Mouse (Mus musculus): ENCODE data around the gene Fbxw4. TPM values are rescaled to one million over a fixed set of nuclear protein-coding genes. Genes with fewer than 3 reads are reported as not detected.
A peak's percentile ranks its signal among the peaks of the same experiment; 100 is the strongest.

The Fbxw4 gene
- polyA plus RNA-seq, 1 experiment, result 95.0 TPM

DNA sequence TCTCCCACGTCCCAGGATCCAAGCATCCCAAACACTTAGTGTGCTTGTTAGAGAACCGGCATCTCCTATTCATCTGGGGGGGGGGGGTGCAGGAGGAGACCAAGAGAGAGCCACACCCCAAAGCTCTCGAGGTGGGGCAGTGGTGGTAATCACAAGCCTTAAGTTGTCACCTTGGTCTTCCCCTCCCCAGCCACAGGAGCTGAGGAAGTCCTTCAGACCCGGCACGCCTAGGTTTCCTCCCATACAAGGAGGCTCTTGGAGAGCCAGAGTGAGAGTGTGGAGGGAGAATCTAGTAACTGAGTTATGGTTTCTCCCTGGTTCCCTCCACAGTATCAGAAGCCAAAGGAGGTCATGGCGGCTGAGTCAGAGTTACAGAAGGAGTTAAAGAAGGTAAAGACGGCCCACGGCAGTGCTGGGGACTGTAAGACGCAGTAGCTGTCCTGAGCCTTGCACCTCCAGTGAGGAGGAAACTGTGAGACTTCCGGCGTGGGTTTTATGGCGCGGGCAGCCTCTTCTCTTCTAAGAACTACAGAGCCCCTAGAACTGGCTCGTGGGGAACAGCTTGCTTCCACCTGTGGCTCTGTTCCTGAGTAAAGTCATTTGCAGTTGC, 82.9 kb downstream of the Fbxw4 start:
- Histone ChIP-seq H3K4me3 (replicated peaks; ENCODE audit: extremely low read depth, low read depth, low read length) (no peak overlapping the region), H3K4me1 (ENCODE audit: control insufficient read depth, insufficient read depth, low read length) (peaks cover 12% of the 10 kb centered on the region)
- WGBS, result 52% methylated on average over 14 of the region's 14 CpGs
- DNase-seq, result no peak
- TF ChIP-seq CTCF (IDR thresholded peaks at IDR 0.05; ENCODE audit: insufficient read depth, low read length) (no peak), POLR2A (IDR thresholded peaks at IDR 0.05; ENCODE audit: borderline replicate concordance, extremely low read depth, low read depth, low read length) (no peak)

GRCm38 (mm10) chr19:45575632-45576001, 84.5 kb downstream of the Fbxw4 start:
- TF ChIP-seq CTCF (IDR thresholded peaks at IDR 0.05; ENCODE audit: insufficient read depth, low read length), result no peak
- TF ChIP-seq POLR2A (IDR thresholded peaks at IDR 0.05; ENCODE audit: borderline replicate concordance, extremely low read depth, low read depth, low read length), result no peak
- WGBS, result 13% methylated on average over 8 of the region's 8 CpGs
- Histone ChIP-seq H3K4me1 (ENCODE audit: control insufficient read depth, insufficient read depth, low read length) (peaks cover 12% of the 10 kb centered on the region), H3K4me3 (replicated peaks; ENCODE audit: extremely low read depth, low read depth, low read length) (no peak overlapping the region)
- DNase-seq, result no peak

GRCm38 (mm10) chr19:45574941-45575631, 85.0 kb downstream of the Fbxw4 start:
- 17% methylated on average over 19 of the region's 19 CpGs for WGBS
- peak; percentile 33 for DNase-seq
- Histone ChIP-seq H3K4me1 (ENCODE audit: control insufficient read depth, insufficient read depth, low read length) (peaks cover 12% of the 10 kb centered on the region), H3K4me3 (replicated peaks; ENCODE audit: extremely low read depth, low read depth, low read length) (no peak overlapping the region)
- TF ChIP-seq POLR2A (IDR thresholded peaks at IDR 0.05; ENCODE audit: borderline replicate concordance, extremely low read depth, low read depth, low read length) (no peak), CTCF (IDR thresholded peaks at IDR 0.05; ENCODE audit: insufficient read depth, low read length) (no peak)

DNA sequence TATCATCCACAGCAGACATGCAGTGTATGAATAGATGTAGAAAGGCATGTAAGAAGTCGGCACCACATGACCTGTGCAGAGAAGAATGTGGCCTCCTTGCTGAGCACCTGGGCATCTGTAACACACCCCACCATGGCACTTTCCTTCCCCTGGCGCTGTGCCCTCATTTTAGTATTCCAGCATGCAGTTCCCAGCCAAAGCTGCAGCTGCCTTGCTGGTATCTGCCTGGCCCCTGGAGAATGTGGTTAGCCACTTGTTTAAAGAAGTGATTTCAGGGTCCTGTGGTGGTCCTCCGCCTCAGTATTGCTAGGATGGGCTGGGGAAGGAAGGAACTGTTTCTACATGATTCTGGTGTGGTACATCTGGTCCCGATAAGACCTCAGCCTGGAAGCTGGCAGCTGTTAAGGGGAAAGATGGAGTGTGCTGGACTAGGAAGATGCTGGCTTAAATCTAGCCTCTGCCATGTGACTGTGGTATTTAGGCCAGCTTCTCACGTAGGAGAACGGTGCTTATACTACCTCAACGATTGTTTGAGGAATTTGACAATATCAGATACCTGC, 85.7 kb downstream of the Fbxw4 start:
- peaks cover 12% of the 10 kb centered on the region for H3K4me1 ChIP-seq (ENCODE audit: control insufficient read depth, insufficient read depth, low read length)
- TF ChIP-seq CTCF (IDR thresholded peaks at IDR 0.05; ENCODE audit: insufficient read depth, low read length) (no peak), POLR2A (IDR thresholded peaks at IDR 0.05; ENCODE audit: borderline replicate concordance, extremely low read depth, low read depth, low read length) (no peak)
- no peak for DNase-seq
- no peak overlapping the region for H3K4me3 ChIP-seq (replicated peaks; ENCODE audit: extremely low read depth, low read depth, low read length)
- WGBS, result 39% methylated on average over 7 of the region's 7 CpGs

DNA sequence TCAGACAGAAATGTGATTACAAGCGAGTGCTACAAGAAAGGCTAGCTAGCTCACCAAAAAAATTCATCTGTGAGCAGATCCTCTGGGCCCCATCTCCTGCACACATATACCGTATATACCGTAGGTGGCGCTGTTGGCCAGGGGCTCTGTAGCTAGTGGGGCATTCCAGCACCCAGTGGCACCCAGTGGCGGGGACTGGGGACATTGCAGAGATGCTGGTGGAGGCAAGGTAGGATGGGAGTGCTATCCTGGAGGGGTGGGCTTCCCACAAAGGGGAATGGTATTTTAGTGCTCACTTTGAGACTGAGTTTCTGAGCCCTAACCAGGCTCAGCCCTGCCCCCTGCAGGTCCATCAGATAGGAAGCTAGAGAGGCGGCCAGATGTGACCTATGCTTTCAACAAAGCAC, 86.2 kb downstream of the Fbxw4 start:
- DNase-seq, result peak; percentile 74
- Histone ChIP-seq H3K4me1 (ENCODE audit: control insufficient read depth, insufficient read depth, low read length) (peaks cover 12% of the 10 kb centered on the region), H3K4me3 (replicated peaks; ENCODE audit: extremely low read depth, low read depth, low read length) (no peak overlapping the region)
- TF ChIP-seq POLR2A (IDR thresholded peaks at IDR 0.05; ENCODE audit: borderline replicate concordance, extremely low read depth, low read depth, low read length), result no peak
- peak; percentile 66 for TF ChIP-seq CTCF (IDR thresholded peaks at IDR 0.05; ENCODE audit: insufficient read depth, low read length)
- 19% methylated on average over 6 of the region's 6 CpGs for WGBS

DNA sequence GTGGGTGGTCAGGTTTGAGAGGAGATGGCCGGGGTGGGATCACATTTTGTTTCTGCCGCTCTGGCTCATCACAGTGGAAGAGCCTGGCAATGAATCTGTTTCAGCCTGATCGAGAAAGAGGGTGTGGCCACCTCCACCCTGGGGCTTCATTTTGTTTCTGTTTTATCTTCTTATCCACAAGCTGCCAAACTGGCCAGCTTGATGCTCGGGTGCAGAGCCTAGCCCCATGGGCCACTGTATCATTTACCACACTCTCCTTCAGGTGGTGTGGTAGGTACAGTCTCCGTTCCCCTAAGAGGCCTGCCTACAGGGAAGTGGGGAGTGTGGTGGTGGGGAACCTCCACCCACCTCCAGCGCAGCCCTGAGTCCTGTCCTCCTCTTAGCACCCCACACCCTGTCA, 87.1 kb downstream of the Fbxw4 start:
- Histone ChIP-seq H3K4me3 (replicated peaks; ENCODE audit: extremely low read depth, low read depth, low read length) (no peak overlapping the region), H3K4me1 (ENCODE audit: control insufficient read depth, insufficient read depth, low read length) (peaks cover 12% of the 10 kb centered on the region)
- no peak for DNase-seq
- TF ChIP-seq POLR2A (IDR thresholded peaks at IDR 0.05; ENCODE audit: borderline replicate concordance, extremely low read depth, low read depth, low read length) (no peak), CTCF (IDR thresholded peaks at IDR 0.05; ENCODE audit: insufficient read depth, low read length) (no peak)
- 85% methylated on average over 6 of the region's 6 CpGs for WGBS

- H3K4me3 ChIP-seq (replicated peaks; ENCODE audit: extremely low read depth, low read depth, low read length), result no peak overlapping the region
- no peak for DNase-seq
- no peaks in the 10 kb centered on the region for H3K4me1 ChIP-seq (ENCODE audit: control insufficient read depth, insufficient read depth, low read length)
- WGBS, result 76% methylated on average over 14 of the region's 14 CpGs
- TF ChIP-seq POLR2A (IDR thresholded peaks at IDR 0.05; ENCODE audit: borderline replicate concordance, extremely low read depth, low read depth, low read length), result no peak
- no peak for TF ChIP-seq CTCF (IDR thresholded peaks at IDR 0.05; ENCODE audit: insufficient read depth, low read length)
Measured at GRCm38 (mm10) chr19:45567367-45567766, 92.7 kb downstream of the Fbxw4 start.

DNA sequence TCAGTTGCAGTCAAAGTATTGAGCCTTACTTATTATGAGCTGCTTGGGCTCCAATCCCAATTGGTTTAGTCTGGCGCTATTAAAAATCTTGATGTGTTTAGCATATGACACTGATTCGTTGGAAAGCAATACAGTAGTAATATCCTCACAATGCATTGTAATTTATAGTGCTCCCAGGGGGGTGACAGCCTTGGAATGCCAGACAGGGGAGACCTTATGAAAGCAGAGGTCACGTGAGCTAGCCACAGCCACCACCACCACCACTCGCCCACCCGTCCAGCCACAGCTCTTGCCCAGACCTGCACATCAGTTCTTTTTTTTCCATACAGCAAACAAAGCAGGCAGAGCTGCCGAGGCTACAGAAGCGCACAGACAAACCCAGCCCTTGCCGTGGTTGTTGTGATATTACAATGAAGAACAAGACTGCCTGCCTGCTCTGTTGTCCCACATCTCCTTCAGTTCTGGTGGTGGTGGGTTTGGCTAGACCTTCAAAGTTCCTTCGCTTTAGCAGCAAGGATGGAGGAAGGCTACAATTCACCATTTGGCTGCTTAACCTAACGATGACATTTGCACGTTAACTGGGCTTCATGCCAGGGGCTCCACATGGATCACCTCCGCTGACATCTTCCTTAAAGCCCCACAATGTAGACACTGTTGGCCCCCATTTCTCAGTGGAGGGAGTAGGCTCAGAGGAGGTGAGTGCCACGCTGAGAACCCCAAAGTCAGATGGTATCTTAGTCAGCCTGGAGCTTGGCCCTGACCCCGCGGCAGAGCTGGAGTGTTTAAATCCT, 94.0 kb downstream of the Fbxw4 start:
- TF ChIP-seq CTCF (IDR thresholded peaks at IDR 0.05; ENCODE audit: insufficient read depth, low read length) (no peak), POLR2A (IDR thresholded peaks at IDR 0.05; ENCODE audit: borderline replicate concordance, extremely low read depth, low read depth, low read length) (no peak)
- Histone ChIP-seq H3K4me1 (ENCODE audit: control insufficient read depth, insufficient read depth, low read length) (no peaks in the 10 kb centered on the region), H3K4me3 (replicated peaks; ENCODE audit: extremely low read depth, low read depth, low read length) (no peak overlapping the region)
- DNase-seq, result no peak
- WGBS, result 59% methylated on average over 15 of the region's 15 CpGs

- H3K4me1 ChIP-seq (ENCODE audit: control insufficient read depth, insufficient read depth, low read length), result peaks cover 4% of the 10 kb centered on the region; the same call in 1 of the 2 replicates
- TF ChIP-seq CTCF (IDR thresholded peaks at IDR 0.05; ENCODE audit: insufficient read depth, low read length), result no peak
- TF ChIP-seq POLR2A (IDR thresholded peaks at IDR 0.05; ENCODE audit: borderline replicate concordance, extremely low read depth, low read depth, low read length), result peak; percentile 68; the same call in 1 of the 2 replicates
- peak within 1 kb of the TSS; percentile 77 for H3K4me3 ChIP-seq (replicated peaks; ENCODE audit: extremely low read depth, low read depth, low read length)
- under 1% methylated on average over 35 of the region's 35 CpGs for WGBS
- peak; percentile 87 for DNase-seq
Measured at GRCm38 (mm10) chr19:45560153-45560890, 99.8 kb downstream of the Fbxw4 start, which contains the start of the genes Poll and Gm17018. Poll (minus strand) TSS chr19:45560531. Gm17018 (plus strand) TSS chr19:45560615.
